Mouse (Mus musculus) mature B cell (primary cell): ENCODE results near the gene Hist1h1t.

Source experiments
- in situ Hi-C: fragments of 300-500 bp; cut with MboI; formaldehyde crosslinking; loops from 2 replicates; pipeline ENCODE4 v1.14.3; 2019

The Hist1h1t gene

DNA sequence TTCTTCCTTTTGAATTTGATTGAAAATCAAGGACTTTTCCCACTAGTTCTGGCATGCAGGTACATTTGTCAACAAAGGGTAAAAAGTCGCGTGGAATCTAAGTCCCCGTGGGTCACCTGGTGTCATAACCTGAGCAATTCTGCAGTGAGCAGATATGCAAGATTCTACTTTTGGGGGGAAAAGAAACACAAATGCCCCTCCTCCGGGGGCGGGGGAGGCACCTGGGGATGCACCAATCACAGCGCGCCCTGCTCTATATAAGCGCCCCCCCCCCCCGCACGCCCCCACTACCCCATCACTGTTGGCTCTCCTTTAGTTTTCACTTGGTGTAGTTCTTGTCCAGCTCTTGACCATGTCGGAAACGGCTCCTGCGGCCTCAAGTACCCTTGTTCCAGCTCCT, at the start of gene Hist1h1t:
Gene Hist1h1t (plus strand): TSS at position 301 of the 400 bp plus-strand sequence.
- in situ Hi-C loops = loop anchor here (5.0 to 25.0 kb wide), 2 partner anchors 42 to 108 kb away; partner anchors contain the start of genes Hist1h1c, Hist1h3d and Hist1h4d

DNA sequence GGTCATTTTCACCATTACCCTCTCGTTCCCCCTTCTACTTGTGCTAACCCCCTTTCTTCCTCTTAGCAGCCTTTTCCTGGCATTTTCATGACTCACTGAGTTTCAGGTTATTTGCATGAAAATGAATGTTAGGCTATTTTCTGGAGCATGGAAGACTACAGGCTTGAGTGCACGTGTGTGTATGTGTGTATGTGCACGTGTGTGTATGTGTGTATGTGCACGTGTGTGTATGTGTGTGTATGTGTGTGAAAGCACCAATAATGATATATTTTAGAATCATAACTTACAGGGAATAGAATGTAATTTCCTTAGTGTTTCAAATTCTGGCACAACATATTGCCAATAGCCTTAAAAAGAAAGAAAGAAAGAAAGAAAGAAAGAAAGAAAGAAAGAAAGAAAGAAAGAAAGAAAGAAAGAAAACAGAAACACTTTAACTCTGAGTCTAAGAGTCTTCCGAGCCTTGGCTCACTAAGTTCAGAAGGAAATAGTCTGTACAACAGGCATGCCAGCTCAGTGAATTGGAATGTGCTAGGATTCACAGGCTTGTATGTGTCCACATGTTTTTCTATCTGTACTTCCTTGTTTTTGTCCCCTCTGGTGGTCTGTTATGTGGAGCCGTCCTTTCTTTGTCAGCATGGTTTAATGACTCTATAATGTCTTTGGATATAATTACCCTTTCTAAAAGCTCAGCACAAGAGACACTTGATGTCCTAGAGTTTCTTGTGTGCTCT, 35.8 kb upstream of the Hist1h1t start:
- in situ Hi-C loops = no loop called here

DNA sequence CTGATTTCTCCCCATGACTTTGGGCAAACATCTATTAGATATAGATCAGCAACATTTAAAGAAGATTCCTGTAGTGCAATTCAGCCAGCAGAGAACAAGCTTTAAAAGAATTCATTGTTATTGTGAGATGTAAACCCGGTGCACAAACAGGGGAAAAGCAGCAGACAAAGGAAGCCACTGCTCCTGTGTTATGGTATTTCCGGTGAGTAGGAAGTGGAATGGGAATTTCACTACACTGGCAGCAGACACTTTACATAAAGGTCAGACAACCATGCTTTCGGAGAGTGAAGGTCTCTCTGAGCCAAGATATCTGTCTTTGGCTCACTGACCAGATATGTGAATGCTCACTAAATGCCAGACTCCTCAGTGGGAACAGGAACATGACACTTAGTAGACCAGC, 33.1 kb upstream of the Hist1h1t start:
- in situ Hi-C loops = no loop called here

DNA sequence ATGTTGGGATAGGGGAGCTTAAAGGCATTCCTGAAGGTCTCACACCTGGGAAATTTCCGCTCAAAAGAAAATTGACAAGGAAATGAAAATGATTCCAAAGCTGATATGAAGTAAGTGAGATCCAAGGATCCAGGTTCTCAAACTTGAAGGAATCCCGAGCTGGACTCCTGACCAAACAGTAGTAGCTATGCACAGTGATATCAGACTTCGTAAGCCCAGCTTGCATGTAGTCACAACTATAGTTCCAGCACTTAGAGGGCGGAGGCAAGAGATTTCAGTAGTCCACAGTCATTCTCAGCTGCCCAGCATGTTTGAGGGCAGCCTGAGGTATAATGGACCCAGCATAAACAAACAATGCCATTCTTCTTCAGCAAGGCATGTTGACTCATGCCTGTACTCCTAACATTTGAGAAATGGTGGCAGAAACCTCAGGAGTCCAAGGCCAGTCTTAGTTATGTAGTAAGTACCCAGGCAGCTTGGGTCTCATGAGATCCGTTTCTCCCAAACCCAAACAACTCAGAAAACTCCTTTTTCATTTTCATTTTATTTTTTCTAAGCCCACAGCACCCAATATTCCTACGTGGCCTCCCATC, 13.5 kb upstream of the Hist1h1t start:
- in situ Hi-C loops = loop anchor here (5.0 to 25.0 kb wide), 4 partner anchors 50 to 1647 kb away; partner anchors contain the start of genes Hist1h2ah, Hist1h2bk, Hist1h3d and Hist1h4d

- in situ Hi-C loops = loop anchor here (5.0 to 25.0 kb wide), 4 partner anchors 50 to 1648 kb away; partner anchors contain the start of genes Hist1h2ah, Hist1h2bk, Hist1h3d and Hist1h4d
These were observed 13.0 kb upstream of the Hist1h1t start for GRCm38 (mm10) chr13:23682623-23682946.

DNA sequence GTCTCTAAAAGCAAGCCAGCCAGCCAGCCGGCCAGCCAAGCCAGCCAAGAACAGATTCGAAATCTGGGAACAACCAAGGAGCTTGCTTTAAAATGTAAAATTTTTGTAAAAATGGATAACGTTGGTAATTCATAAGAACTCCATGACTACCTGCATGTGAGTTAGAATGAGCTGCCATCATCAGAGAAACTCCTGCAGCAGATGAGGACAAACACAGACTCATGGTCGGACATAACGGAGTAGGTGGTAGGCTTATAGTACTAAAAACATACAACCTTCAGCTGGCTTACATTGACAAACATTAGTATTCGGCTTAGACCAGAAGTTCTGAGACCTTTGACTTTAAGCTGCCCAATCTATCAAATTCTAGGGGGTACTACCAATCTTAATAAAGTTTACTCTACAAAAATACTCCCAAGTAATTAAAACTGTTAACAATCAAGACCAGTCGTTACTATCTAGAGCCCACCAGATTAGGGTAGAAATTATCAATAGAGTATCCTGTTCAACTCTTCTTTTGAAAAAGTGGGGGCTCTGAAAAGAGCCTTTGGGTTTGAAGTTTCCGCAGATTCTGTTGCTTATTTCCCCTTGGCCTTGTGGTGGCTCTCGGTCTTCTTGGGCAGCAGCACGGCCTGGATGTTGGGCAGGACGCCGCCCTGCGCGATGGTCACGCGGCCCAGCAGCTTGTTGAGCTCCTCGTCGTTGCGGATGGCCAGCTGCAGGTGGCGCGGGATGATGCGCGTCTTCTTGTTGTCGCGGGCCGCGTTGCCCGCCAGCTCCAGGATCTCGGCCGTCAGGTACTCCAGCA, 12.5 kb upstream of the Hist1h1t start:
- in situ Hi-C loops = loop anchor here (5.0 to 25.0 kb wide), 4 partner anchors 51 to 1648 kb away; partner anchors contain the start of genes Hist1h2ah, Hist1h2bk, Hist1h3d and Hist1h4d

DNA sequence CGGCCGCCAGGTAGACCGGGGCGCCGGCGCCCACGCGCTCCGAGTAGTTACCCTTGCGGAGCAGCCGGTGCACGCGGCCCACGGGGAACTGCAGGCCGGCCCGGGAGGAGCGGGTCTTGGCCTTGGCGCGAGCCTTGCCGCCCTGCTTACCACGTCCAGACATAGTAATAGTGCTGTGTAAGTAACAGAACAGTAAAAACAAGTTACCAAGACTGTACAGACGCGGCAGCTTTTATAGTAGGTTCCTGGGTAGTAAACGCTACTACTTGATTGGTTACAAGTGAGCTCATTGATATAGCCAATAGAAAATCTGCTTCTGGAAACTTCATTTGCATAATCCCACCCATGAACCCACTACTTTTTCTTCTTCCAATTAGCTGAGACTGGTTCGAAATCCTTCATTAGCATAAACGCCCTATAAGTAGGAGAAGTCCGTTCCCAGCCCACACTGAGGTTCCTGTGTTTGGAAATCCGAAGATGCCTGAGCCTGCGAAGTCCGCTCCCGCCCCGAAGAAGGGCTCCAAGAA, 11.8 kb upstream of the Hist1h1t start, which contains the start of the genes Hist1h2ac and Hist1h2bc:
Gene Hist1h2ac (minus strand): TSS at position 194 of the 527 bp plus-strand sequence.
Gene Hist1h2bc (plus strand): TSS at position 445 of the 527 bp plus-strand sequence.
- in situ Hi-C loops = loop anchor here (5.0 to 25.0 kb wide), 4 partner anchors 52 to 1649 kb away; partner anchors contain the start of genes Hist1h2ah, Hist1h2bk, Hist1h3d and Hist1h4d

- in situ Hi-C loops = loop anchor here (5.0 to 25.0 kb wide), 4 partner anchors 52 to 1650 kb away; partner anchors contain the start of genes Hist1h2ah, Hist1h2bk, Hist1h3d and Hist1h4d
These were observed 11.2 kb upstream of the Hist1h1t start for GRCm38 (mm10) chr13:23684295-23684945.

DNA sequence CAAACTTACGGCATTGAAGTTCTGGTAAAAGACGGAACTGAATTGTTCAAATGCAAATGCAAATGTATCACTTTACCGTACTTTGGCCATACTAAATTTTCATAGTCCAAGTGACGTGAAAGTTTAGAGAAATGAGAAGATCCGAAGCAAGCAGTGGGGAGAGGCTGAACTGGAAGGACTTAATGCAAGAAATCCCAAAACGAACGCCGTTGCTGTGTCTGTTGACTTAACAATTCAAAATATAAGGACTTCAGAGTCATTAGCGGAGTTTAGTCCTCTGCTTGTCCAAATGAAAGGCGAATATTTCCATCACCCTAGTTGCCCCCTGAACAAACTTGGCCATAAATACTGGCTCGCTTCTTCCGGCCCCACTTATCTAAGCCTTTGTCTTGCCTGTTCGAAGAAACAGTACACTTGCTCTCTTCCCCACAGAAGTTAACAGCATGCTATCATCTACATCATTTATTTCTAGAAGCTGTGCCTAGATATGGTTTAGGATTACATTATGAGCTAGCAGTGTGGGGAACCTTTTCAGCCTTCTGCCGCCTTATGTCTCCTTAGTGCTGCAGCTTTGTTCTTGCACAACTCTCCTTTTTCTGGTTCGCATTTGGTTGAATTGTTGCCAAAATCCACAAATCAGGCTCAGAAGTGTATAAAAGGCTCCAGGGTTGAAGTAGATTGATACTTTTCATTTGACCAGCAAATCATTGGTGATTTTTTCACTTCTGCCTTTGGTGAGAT, 10.3 kb upstream of the Hist1h1t start:
- in situ Hi-C loops = loop anchor here (10.0 to 25.0 kb wide), 3 partner anchors 98 to 1650 kb away; partner anchors contain the start of genes Hist1h2ah, Hist1h2bk, Hist1h3d and Hist1h4d

- in situ Hi-C loops = loop anchor here (10.0 to 25.0 kb wide), 3 partner anchors 99 to 1651 kb away; partner anchors contain the start of genes Hist1h2ah, Hist1h2bk, Hist1h3d and Hist1h4d
These were observed 9.6 kb upstream of the Hist1h1t start for GRCm38 (mm10) chr13:23685966-23686365.

GRCm38 (mm10) chr13:23687181-23687580, 8.4 kb upstream of the Hist1h1t start:
- in situ Hi-C loops = loop anchor here (10.0 to 25.0 kb wide), 3 partner anchors 100 to 1652 kb away; partner anchors contain the start of genes Hist1h2ah, Hist1h2bk, Hist1h3d and Hist1h4d

DNA sequence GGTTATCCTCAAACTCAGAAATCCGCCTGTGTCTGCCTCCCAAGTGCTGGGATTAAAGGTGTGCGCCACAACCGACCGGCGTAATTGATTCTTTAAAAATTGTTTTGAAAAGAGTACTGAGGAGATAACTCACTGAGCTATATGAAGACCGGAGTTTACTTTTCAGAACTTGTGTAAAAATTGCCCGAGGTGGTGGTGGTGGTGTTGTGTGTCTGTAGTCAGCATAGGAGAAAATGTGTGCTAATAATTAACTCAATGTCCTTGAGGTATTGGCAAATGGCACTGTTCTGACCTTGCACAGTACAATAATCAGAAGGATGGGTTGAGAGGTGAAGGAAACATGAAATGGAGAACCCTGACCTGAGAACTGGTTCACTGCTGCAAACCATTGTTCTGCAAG, 7.7 kb upstream of the Hist1h1t start:
- in situ Hi-C loops = loop anchor here (10.0 to 25.0 kb wide), 3 partner anchors 101 to 1653 kb away; partner anchors contain the start of genes Hist1h2ah, Hist1h2bk, Hist1h3d and Hist1h4d

DNA sequence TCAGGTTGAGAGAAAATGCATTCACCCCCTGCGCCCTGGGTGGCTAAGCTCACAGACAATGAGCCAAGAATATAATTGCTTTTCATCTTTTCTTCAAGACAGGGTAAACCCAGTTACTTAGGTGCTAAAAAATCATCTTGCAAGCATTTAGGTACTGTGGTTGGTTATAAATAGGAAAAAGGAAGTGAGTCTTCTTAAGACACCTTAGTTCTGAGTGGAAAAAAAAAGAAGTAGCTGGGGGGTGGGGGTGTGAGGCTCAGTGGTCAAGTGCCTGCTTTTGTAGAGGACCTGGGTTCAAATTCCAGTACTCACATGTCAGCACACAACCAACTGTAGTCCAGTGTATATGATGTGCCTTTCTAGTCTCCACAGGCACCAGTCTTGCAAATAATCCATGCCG, 6.7 kb upstream of the Hist1h1t start:
- in situ Hi-C loops = loop anchor here (10.0 to 25.0 kb wide), 3 partner anchors 102 to 1654 kb away; partner anchors contain the start of genes Hist1h2ah, Hist1h2bk, Hist1h3d and Hist1h4d

DNA sequence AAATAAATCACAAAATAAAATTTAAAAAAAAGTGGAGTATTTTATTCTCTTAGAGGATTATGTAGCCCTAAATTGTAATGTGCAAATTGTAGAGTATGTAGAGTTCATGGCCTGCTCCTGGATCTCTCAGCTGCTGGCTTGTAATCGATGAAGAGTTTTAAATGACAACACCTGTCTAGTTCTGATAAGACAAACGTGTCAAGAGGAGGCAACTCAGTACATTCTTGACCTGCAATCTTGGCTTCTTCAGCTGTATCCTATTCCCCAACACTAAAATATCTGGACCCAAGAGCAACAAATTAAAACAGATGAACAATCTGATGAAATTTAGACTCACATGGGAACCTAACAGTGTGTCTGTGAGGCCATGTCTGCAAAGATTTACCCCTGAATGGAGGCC, 6.2 kb upstream of the Hist1h1t start:
- in situ Hi-C loops = loop anchor here (10.0 to 25.0 kb wide), 3 partner anchors 102 to 1655 kb away; partner anchors contain the start of genes Hist1h2ah, Hist1h2bk, Hist1h3d and Hist1h4d

GRCm38 (mm10) chr13:23693856-23694440, 1.7 kb upstream of the Hist1h1t start:
- in situ Hi-C loops = loop anchor here (25.0 kb wide), 1 partner anchor 107 kb away; the partner anchor contains the start of genes Hist1h3d and Hist1h4d

GRCm38 (mm10) chr13:23694956-23695355, 658 bp upstream of the Hist1h1t start:
- in situ Hi-C loops = loop anchor here (5.0 to 25.0 kb wide), 2 partner anchors 42 to 108 kb away; partner anchors contain the start of genes Hist1h1c, Hist1h3d and Hist1h4d

DNA sequence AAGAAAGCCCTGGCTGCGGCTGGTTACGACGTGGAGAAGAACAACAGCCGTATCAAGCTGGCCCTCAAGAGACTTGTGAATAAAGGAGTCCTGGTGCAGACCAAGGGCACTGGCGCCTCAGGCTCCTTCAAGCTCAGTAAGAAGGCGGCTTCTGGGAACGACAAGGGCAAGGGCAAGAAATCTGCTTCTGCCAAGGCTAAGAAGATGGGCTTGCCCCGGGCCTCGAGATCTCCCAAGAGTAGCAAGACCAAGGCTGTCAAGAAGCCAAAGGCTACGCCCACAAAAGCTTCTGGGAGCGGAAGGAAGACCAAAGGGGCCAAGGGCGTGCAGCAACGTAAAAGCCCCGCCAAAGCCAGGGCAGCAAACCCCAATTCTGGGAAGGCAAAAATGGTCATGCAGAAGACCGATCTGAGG, 454 bp downstream of the Hist1h1t start:
- in situ Hi-C loops = loop anchor here (5.0 to 25.0 kb wide), 2 partner anchors 41 to 109 kb away; partner anchors contain the start of genes Hist1h1c, Hist1h3d and Hist1h4d

- in situ Hi-C loops = loop anchor here (5.0 to 25.0 kb wide), 2 partner anchors 40 to 110 kb away; partner anchors contain the start of genes Hist1h1c, Hist1h3d and Hist1h4d
These were observed 2.1 kb downstream of the Hist1h1t start for GRCm38 (mm10) chr13:23697491-23698299.
